Mouse (Mus musculus) neural tube, embryonic 11.5 days (tissue): ENCODE results near the gene Lrr1. TPM values are rescaled to one million over a fixed set of nuclear protein-coding genes. Genes with fewer than 3 reads are reported as not detected.

Experiments
- ATAC-seq: fragments of 200-750 bp; cut with Nextera tagmentation; 2 replicates; pipeline ENCODE4 v1.8.0; 2017; ENCODE audit warnings: moderate number of reproducible peaks, mild to moderate bottlenecking, moderate TSS enrichment, moderate library complexity; ENCODE audit not compliant: insufficient read depth, low FRiP score, low TSS enrichment
- DNase-seq: peaks from one replicate; pipeline ENCODE4 v3.0.0-alpha.2; 2015; ENCODE audit warnings: low spot score
- H3K27ac ChIP-seq: fragments of 300-500 bp; sonication (generic); 2 replicates; pipeline ENCODE4 v1.5.1; 2014; ENCODE audit warnings: low read depth, mild to moderate bottlenecking, low read length
- H3K27me3 ChIP-seq: fragments of 300-500 bp; sonication (generic); 2 replicates; pipeline ENCODE4 v1.6.1; 2014; ENCODE audit warnings: mild to moderate bottlenecking, low read length, mixed read lengths; ENCODE audit not compliant: control insufficient read depth, insufficient read depth
- H3K36me3 ChIP-seq: fragments of 300-500 bp; sonication (generic); 2 replicates; pipeline ENCODE4 v1.6.1; 2014; ENCODE audit warnings: mild to moderate bottlenecking, low read length, moderate library complexity, mixed read lengths; ENCODE audit not compliant: control insufficient read depth, insufficient read depth
- H3K4me1 ChIP-seq: fragments of 300-500 bp; sonication (generic); 2 replicates; pipeline ENCODE4 v1.6.1; 2014; ENCODE audit warnings: low read length, mixed read lengths; ENCODE audit not compliant: control insufficient read depth, insufficient read depth
- H3K4me2 ChIP-seq: fragments of 300-500 bp; sonication (generic); 2 replicates; pipeline ENCODE4 v1.6.1; 2014; ENCODE audit warnings: low read depth, mild to moderate bottlenecking, moderate library complexity
- H3K4me3 ChIP-seq: fragments of 300-500 bp; sonication (generic); 2 replicates; pipeline ENCODE4 v1.5.1; 2014; ENCODE audit warnings: low read depth, low read length
- H3K9ac ChIP-seq: fragments of 300-500 bp; sonication (generic); 2 replicates; pipeline ENCODE4 v1.6.1; 2014; ENCODE audit warnings: mild to moderate bottlenecking, low read length
- H3K9me3 ChIP-seq: fragments of 300-500 bp; sonication (generic); 2 replicates; pipeline ENCODE4 v1.6.1; 2016; ENCODE audit warnings: low read length; ENCODE audit not compliant: control insufficient read depth
- WGBS: fragments of 180-500 bp; shearing (Covaris S2); extraction: QIAGEN DNeasy Blood & Tissue Kit; methylation state at CpG from one replicate; pipeline ENCODE4 v1.1.7; 2014; 5-methylcytosine and 5-hydroxymethylcytosine counted together
- polyA plus RNA-seq: library from polyadenylated mRNA; unstranded; fragments of >200 nt; fragmentation: Nextera tagmentation; extraction: Ambion mirVana; gene quantifications from 2 replicates; pipeline ENCODE4 v1.2.1, GENCODE M21; 2014

The Lrr1 gene
- polyA plus RNA-seq, 1 experiment from 2014 or later, result 25.8 TPM

- Histone ChIP-seq H3K4me3 (no peak overlapping the region), H3K9me3 (no peaks in the 10 kb centered on the region), H3K4me2 (0 out of 2 replicates have a peak overlapping the region, but pooled peaks have one; percentile 12), H3K36me3 (no peaks in the 10 kb centered on the region; the same call in 1 of the 2 replicates), H3K9ac (no peak overlapping the region), H3K27me3 (no peaks in the 10 kb centered on the region), H3K27ac (no peak overlapping the region), H3K4me1 (peaks cover 12% of the 10 kb centered on the region)
- no peak for ATAC-seq
- no peak for DNase-seq
Measured at GRCm38 (mm10) chr12:69198985-69199384, 30.4 kb downstream of the Lrr1 start.

- no peak for ATAC-seq
- 75% methylated on average over 16 of the region's 16 CpGs for WGBS
- Histone ChIP-seq H3K9ac (no peak within 1 kb of the TSS), H3K4me2 (no peak within 1 kb of the TSS), H3K27me3 (no peaks in the 10 kb centered on the region), H3K27ac (no peak within 1 kb of the TSS), H3K9me3 (no peaks in the 10 kb centered on the region), H3K4me1 (no peaks in the 10 kb centered on the region; the same call in 1 of the 2 replicates), H3K36me3 (no peaks in the 10 kb centered on the region; the same call in 1 of the 2 replicates), H3K4me3 (no peak within 1 kb of the TSS)
- no peak for DNase-seq
Measured at GRCm38 (mm10) chr12:69204052-69204833, 35.6 kb downstream of the Lrr1 start, which contains the start of gene Gm49384. Gene Gm49384 (minus strand): TSS chr12:69204267.

DNA sequence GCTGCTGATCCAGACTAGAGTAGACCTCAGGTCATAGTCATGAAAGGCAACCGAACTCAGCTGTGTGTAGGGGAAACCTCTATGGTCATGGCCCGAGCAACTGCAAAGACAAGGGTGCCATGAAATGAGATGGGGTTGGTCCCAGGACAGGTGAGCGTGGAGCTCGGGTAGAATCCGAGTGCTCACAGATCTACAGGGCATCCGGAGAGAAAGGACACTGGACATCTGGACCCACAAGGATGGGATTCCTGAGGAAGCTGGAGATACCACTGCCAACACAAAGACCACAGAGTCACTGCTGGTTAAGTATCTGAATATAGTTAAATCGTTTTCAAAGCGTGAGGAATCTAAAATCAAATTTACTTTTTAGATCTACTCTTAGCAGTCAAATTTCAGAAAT, 38.8 kb downstream of the Lrr1 start:
- DNase-seq (no peak), ATAC-seq (no peak)
- H3K9me3 ChIP-seq, result no peaks in the 10 kb centered on the region
- H3K9ac ChIP-seq, result no peak overlapping the region
- no peak overlapping the region for H3K4me3 ChIP-seq
- no peaks in the 10 kb centered on the region for H3K27me3 ChIP-seq
- no peak overlapping the region for H3K4me2 ChIP-seq
- no peaks in the 10 kb centered on the region for H3K4me1 ChIP-seq
- WGBS, result 96% methylated on average over 8 of the region's 8 CpGs
- peaks cover 4% of the 10 kb centered on the region for H3K36me3 ChIP-seq
- no peak overlapping the region for H3K27ac ChIP-seq

DNA sequence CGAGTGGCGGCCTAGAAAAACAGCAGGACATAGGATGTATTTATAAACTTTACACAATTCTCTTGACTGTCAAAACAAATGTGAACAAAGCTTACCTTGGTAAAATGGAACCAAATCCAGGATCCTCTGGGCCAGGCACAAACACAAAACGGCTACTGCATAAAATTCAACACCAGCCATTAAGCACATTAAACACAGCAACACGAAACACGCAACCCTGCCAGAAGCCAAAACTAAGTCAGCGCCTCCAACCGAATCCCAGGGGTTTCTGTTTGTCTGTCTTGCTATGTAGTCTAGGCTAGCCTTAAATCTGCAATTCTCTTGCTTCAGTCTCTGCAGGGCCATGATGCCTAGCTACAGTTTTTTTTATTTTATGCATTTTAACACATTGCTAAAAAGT, 39.3 kb downstream of the Lrr1 start:
- WGBS, result 95% methylated on average over 7 of the region's 7 CpGs
- DNase-seq (no peak), ATAC-seq (no peak)
- Histone ChIP-seq H3K27ac (no peak overlapping the region), H3K36me3 (peaks cover 5% of the 10 kb centered on the region; the same call in 1 of the 2 replicates), H3K4me3 (no peak overlapping the region), H3K9me3 (no peaks in the 10 kb centered on the region), H3K9ac (no peak overlapping the region), H3K4me1 (no peaks in the 10 kb centered on the region), H3K27me3 (no peaks in the 10 kb centered on the region), H3K4me2 (no peak overlapping the region)

- no peak for ATAC-seq
- Histone ChIP-seq H3K9me3 (no peaks in the 10 kb centered on the region), H3K9ac (no peak overlapping the region), H3K27ac (no peak overlapping the region), H3K4me1 (no peaks in the 10 kb centered on the region), H3K27me3 (no peaks in the 10 kb centered on the region), H3K4me2 (no peak overlapping the region), H3K36me3 (peaks cover 5% of the 10 kb centered on the region; the same call in 1 of the 2 replicates), H3K4me3 (no peak overlapping the region)
- 93% methylated on average over 2 of the region's 2 CpGs for WGBS
- DNase-seq, result no peak
Measured at GRCm38 (mm10) chr12:69208520-69208919, 39.9 kb downstream of the Lrr1 start.

DNA sequence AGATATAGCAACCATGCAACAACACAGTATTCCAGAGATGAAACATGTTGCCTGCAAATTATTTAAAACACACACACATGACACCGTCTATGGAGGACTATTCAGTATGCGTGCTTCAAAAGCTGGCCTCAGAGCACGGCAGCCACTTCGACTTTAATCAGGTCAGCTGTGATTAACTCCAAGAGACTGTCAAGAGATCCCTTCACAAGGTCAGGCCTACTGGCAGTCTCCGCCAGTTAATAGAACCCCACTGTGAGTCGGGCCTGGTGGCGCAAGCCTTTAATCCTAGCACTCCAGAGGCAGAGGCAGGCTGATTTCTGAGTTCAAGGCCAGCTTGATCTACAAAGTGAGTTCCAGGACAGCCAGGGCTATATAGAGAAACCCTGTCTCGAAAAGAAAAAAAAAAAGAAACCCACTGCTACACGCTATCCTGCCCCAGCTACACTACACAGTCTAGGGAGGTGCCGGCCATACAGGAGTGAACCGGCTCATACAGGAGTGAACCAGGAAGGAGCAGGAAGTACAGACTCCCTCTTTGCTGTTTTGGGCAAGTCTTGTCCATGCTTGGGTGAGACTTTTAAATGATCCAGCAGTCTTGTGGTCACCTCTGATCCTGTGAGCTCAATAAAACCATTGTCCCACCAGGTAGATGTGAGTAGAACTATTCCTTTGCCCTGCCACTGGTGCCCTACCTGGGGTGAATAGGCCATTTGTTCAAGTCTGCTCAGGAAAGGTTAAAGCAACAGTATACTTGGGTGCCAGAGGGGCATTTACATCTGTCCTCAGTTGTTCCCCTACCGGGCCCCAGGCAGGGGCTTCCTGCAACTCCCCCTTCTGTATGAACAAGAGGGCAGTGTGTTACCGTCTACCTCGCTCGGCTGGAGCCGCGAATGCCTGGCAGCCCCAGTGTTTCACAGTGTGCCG, 41.7 kb downstream of the Lrr1 start:
- ATAC-seq (no peak), DNase-seq (no peak)
- H3K27ac ChIP-seq, result no peak overlapping the region
- no peaks in the 10 kb centered on the region for H3K27me3 ChIP-seq
- H3K36me3 ChIP-seq, result peaks cover 5% of the 10 kb centered on the region; the same call in 1 of the 2 replicates
- no peaks in the 10 kb centered on the region for H3K4me1 ChIP-seq
- no peak overlapping the region for H3K4me3 ChIP-seq
- WGBS, result 88% methylated on average over 18 of the region's 18 CpGs
- H3K9me3 ChIP-seq, result no peaks in the 10 kb centered on the region
- no peak overlapping the region for H3K4me2 ChIP-seq
- no peak overlapping the region for H3K9ac ChIP-seq

- no peak overlapping the region for H3K9ac ChIP-seq
- DNase-seq (no peak), ATAC-seq (no peak)
- WGBS, result 92% methylated on average over 5 of the region's 5 CpGs
- no peak overlapping the region for H3K27ac ChIP-seq
- peaks cover 5% of the 10 kb centered on the region; the same call in 1 of the 2 replicates for H3K36me3 ChIP-seq
- no peak overlapping the region for H3K4me2 ChIP-seq
- no peaks in the 10 kb centered on the region for H3K4me1 ChIP-seq
- H3K9me3 ChIP-seq, result no peaks in the 10 kb centered on the region
- no peak overlapping the region for H3K4me3 ChIP-seq
- no peaks in the 10 kb centered on the region for H3K27me3 ChIP-seq
Measured at GRCm38 (mm10) chr12:69211057-69211456, 42.4 kb downstream of the Lrr1 start.

GRCm38 (mm10) chr12:69213186-69213777, 44.7 kb downstream of the Lrr1 start:
- DNase-seq, result no peak
- ATAC-seq, result no peak
- Histone ChIP-seq H3K27me3 (no peaks in the 10 kb centered on the region), H3K27ac (no peak overlapping the region), H3K9ac (no peak overlapping the region), H3K36me3 (peaks cover 5% of the 10 kb centered on the region; the same call in 1 of the 2 replicates), H3K9me3 (no peaks in the 10 kb centered on the region), H3K4me2 (no peak overlapping the region), H3K4me3 (no peak overlapping the region), H3K4me1 (no peaks in the 10 kb centered on the region)
- 95% methylated on average over 13 of the region's 13 CpGs for WGBS
